Mouse (Mus musculus) MN1 (cell line): ENCODE results near the gene Astn2.

Experiments
- DNase-seq: peaks from one replicate; pipeline ENCODE4 v3.0.0-alpha.2; 2016; ENCODE audit warnings: low spot score

The Astn2 gene

DNA sequence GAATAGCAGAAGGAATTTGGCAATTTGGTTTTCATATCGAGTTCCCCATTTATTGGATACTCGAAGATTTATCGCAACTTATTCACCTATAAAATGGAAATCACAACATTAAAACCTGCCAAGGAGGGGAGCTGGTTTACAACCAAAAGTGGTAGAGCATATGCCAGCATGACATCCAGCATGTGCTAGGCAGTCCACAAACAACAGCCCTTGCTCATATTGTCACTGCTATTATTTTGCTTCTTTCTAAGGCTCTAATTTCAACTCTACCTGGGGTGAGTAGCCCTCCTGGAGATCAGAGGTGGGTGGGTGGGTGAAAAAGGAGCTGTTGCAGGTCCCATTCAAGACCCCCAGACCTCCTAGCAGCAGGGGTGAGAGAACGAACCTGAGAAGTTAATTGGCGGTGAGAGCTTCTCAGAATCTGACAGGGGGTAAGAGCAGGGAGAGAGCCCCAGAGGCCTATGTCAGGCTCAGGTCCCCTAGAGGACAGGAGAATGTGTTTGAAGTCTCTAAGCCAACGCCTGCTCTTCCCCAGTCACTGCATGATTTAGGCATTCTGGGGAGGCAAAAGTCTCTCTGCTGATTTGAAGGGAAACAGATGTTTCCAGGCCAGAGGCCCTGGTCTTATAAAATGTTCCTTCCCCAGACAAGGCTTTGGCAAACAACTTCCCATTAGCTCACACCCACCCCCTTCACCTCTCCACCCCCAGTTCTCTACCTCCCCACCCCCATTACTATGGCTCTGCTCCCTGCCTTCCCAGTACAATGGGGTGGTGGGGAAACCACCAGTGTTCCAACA is 1001.4 kb downstream of the Astn2 start:
- no peak for DNase-seq

DNA sequence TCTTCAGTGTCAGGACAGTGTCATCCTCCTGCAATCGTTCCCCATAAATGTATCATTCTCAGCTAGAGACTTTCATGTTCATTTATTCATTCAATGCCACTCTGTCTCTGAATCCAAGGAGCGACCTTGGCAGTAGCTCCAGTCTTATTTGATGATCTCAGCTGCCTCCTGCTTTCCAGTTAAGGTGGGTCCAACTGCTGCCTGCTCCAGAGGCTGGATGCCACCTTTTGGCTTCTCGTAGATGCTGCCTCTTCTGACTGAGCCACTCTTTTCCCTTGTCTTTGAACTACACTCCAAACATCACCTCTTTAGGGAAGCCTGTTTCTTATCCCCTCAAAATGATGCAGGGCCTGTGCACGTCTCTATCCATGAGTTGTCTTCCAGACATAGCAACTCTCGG is 1002.1 kb downstream of the Astn2 start:
- DNase-seq = no peak

GRCm38 (mm10) chr4:65399457-65399856 is 1005.0 kb downstream of the Astn2 start:
- no peak for DNase-seq

DNA sequence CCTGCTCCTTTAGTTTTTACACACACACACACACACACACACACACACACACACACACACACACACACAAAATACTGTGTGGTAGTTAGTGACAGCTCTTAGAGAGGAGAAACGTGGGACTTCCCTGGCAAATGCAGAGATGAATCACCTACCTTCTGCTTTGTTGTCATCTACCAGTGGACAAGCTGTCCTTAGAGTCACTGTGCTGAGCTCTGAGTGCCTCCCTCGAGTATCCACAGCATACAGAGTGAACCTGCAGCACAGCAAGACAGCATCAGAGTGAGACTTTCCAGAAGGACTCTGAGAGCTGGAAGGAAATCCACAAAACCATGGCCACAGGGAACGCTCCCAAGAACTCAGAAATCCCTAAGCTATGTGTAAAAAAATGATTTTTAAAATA is 1007.6 kb downstream of the Astn2 start:
- no peak for DNase-seq

DNA sequence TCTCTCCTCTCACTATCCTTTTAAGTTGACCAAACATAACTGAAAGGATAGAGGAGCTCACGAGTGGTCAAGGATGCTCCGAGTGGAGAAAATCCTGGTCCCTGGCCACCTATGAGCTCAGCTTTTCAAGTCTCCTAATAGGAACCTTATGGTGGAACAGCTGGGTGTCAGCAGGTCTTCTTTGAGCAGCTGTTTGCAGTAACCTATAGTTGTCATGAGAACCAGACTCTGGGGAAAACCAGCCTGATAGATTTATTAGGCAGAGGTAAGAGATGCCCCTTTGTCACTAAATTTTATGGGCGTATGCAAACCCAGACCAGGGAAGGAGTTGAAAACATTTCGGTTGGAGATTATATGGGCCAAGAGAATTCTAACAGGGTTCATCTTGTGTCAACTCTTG is 1013.4 kb downstream of the Astn2 start:
- DNase-seq = no peak

DNA sequence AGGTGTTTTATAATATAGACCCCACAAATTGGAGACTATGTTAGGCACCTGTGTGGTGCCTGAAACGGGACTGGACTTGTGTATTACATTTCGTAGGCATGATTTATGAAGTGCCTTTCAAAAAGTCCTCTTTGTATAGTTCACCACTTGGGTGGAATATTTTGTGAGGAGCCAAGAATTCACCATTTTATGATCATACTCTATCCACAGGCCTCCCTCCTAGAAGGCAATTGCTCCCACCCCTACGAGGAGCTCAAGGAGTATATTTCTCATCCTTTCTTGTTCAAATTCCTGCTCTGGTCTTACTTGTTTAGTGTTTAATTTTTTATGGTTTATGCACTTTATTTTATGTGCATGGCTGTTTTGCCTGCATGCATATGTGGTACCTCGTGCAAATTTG is 1021.3 kb downstream of the Astn2 start:
- no peak for DNase-seq

GRCm38 (mm10) chr4:65379461-65379860 is 1025.0 kb downstream of the Astn2 start:
- no peak for DNase-seq

- no peak for DNase-seq
These were observed 1027.8 kb downstream of the Astn2 start for GRCm38 (mm10) chr4:65376571-65376970.

DNA sequence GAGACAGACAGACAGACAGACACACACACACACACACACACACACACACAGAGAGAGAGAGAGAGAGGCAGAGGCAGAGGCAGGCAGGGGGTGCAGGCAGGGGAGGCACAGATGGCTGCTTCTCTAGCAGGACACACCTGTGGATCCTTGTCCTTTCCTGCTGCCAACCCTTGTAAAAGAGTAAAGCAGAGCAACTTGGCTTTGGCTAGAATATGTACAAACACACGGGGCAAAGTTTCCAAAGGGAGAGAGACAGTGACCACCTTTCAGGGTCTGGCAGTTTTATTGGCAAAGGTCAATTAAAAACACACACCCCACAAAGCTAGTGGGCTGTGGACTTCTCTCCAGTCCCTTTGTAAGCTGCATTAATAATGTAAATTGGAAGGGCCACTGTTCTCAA is 1030.6 kb downstream of the Astn2 start:
- no peak for DNase-seq

DNA sequence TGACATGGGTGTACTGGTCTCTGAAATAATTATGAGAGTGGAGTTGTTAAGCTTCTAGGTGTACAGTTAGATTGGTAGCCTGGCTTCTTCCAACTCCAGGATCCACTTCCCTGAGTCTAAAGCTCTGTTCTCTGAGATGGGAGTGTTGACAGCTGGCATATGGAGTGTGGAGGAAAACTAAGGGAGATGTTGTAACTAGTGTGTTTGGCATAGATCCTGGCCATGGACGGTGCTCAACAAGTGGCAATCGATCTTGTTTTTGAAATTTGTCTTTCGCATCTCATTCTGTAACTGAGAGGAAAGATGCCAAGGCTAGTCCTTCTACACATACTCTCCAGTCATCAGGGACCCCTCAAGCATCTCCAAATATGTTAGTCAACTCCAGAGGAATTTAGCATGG is 1031.7 kb downstream of the Astn2 start:
- DNase-seq = no peak

DNA sequence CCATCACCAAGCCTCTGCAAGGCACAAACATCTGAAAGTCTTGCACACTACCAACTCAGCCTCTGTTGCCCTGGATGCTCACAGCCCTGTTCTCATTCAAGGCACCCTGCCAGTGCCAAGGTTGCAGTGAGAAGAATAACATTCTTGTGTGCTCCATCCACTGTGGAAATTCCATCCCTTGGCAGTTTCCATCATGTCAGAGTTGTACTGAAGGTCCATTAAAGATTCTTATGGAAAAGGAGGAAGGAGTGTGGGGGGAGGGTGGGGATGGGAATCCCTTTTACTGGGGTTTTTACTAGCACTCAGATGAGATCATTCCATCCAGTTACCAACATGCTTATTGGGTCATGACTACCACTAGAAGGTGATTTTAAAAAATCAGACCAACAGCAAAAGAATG is 1037.3 kb downstream of the Astn2 start:
- DNase-seq = no peak

- DNase-seq = no peak
These were observed 1049.8 kb downstream of the Astn2 start for GRCm38 (mm10) chr4:65354580-65354979.

- peak; percentile 76 for DNase-seq
These were observed 1053.9 kb downstream of the Astn2 start for GRCm38 (mm10) chr4:65350521-65350920.

DNA sequence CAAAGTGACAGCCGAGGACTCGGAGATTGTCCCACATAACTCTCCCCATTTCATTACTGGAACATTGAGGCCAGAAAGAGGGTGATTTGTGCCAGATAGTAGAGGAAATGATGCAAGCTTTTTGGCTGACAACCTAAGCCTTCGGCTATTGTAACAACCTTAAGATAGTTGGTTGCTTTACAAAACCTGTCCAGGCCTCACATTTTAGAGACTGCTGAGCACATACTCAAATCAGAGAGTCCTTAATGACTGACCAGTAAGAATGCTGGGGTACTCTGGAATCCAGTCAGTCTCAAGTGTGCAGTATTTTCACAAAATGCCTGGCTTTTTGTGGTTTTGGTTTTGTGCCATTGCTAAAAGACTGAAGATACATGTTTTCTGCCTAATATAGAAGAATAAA is 1062.6 kb downstream of the Astn2 start:
- no peak for DNase-seq

GRCm38 (mm10) chr4:65333718-65334117 is 1070.7 kb downstream of the Astn2 start:
- DNase-seq = peak; percentile 6
